Mouse (Mus musculus) embryo, embryonic 11 days (tissue): ENCODE results near the gene Chst13.

Experiments
- DNase-seq: peaks from one replicate; pipeline ENCODE4 v3.0.0-alpha.2; 2015

Chst13 gene

GRCm38 (mm10) chr6:90324991-90325390, at the start of gene Chst13:
Gene Chst13 (minus strand): TSS chr6:90325185.
- peak; percentile 37 for DNase-seq

GRCm38 (mm10) chr6:90374647-90375046, 49.7 kb upstream of the Chst13 start:
- DNase-seq, result no peak

DNA sequence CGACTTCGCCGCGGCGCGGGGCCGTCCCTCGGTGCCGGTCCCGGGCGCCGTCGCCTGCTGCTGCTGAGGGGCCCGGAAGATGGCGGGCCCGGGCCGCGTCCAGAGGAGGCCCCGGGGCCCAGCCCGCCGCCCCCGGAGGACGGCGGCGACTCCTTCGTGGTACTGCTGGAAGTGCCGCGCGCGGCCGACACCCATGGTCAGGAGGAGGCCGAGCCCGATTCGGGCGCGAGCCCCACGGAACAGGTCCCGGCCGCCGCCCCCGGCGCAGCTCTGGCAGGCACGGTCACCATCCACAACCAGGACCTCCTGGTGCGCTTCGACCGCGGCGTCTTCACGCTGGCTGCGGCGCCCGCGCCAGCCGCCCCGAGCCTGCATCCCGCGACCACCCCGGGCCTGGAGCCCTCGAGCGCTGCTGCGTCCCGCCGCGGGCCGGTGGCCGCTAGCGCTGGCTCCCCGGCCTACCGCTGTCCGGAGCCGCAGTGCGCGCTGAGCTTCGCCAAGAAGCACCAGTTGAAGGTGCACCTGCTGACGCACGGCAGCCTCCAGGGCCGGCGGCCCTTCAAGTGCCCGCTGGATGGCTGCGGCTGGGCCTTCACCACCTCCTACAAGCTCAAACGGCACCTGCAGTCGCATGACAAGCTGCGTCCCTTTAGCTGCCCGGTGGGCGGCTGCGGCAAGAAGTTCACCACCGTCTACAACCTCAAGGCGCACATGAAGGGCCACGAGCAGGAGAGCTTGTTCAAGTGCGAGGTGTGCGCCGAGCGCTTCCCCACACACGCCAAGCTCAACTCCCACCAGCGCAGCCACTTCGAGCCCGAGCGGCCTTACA, 45.0 kb upstream of the Chst13 start:
- DNase-seq, result peak; percentile 55

DNA sequence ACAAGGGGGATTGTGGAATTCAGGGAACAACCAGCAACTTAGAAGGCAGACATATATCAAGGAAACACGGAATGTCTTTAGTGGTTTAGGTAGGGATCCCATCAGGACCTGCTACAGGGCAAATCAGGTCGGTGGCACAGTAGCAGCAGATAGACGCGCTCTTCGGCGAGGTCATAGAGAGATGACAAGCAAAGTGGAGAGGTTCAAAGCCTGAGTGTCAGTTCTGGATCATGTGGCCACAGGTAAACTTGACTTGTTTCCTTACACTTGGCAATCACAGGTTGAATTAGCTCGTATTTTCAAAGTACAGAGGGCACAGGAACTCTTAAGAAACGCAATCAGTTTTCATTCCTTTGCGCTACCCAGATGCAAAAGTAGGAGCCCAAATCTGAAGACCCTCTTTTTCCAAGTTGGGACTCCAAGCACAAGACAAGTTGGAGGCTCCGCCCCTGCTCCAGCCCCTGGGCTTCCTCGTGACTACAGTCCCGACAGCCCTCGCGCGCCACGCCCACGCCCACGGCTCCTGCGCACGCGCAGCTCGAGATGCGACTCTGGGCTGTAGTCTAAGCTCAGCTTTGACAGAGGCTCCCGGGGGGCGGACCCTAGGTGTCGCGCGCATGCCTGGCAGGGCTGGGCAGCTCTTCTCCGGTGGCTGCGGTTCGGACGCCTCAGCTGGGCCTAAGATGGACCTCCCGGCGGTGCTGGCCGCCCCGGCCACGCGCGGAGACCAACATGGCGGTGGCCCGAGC, 44.2 kb upstream of the Chst13 start, which contains the start of gene Zxdc:
Zxdc (plus strand) TSS at position 517 of the 749 bp plus-strand sequence.
- peak; percentile 98 for DNase-seq

- no peak for DNase-seq
Measured at GRCm38 (mm10) chr6:90363301-90363700, 38.3 kb upstream of the Chst13 start.

- no peak for DNase-seq
Measured at GRCm38 (mm10) chr6:90360922-90361614, 36.1 kb upstream of the Chst13 start.

GRCm38 (mm10) chr6:90360024-90360781, 35.2 kb upstream of the Chst13 start:
- peak; percentile 48 for DNase-seq

- DNase-seq, result no peak
Measured at GRCm38 (mm10) chr6:90359445-90359844, 34.5 kb upstream of the Chst13 start.

GRCm38 (mm10) chr6:90358142-90358541, 33.2 kb upstream of the Chst13 start:
- no peak for DNase-seq

DNA sequence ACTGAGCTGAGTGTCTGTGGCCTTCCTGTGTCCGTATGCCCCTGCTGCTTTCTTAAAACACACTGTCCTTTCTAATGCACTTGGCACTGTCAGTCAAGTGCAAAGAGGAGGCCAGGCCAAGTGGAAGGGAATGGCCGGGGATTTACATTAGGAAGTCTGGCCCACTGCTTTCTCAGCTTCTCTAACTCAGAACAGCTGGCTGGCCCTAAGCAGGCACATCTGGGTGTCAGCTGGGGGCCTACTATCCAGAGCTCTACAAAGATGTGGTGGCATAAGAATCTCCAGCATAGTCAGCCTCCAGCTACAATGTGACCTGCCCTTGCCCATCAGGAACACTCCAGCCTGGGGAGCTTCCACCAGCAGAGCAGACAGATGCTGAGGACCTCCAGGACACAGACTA, 25.0 kb upstream of the Chst13 start:
- DNase-seq, result peak; percentile 37

DNA sequence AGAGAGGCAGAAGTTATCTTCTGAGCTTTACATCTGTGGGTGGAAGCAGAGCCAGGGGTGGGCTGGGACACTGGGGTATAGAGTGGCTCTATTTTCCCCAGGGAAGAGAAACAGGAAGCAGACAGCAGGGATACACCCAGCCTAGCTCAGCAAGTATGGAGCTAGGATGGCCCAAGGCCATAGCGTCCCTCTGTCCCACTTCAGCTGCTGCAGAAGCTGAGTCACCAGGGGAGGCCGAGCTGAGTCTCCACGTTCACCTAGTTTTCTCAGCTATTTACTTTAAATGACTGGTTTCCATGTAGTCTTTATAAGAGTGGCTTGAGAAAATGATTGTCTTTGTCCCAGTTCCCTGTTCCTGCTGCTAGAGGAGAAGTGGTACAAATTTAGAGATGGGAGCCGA, 23.5 kb upstream of the Chst13 start:
- DNase-seq, result no peak

DNA sequence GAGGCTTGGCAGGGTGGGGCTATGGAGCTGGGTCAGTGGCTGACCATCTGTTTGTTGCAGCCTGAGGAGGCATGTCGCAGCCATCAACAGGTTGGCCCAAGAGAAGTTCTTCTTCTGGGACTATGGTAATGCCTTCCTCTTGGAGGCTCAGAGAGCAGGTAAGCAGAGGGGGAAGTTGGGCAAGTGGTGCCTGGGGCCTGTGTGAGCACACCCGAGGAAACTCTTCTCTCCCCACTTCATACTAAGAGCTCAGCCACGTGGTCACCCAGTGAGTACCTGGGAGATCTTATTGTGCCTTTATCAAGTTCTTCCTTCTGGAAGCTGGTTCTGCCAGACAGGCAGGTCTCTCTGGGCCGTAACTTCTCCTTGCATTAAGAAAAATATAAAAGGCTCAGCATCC, 22.2 kb upstream of the Chst13 start:
- no peak for DNase-seq

GRCm38 (mm10) chr6:90342343-90342742, 17.4 kb upstream of the Chst13 start:
- DNase-seq, result no peak

DNA sequence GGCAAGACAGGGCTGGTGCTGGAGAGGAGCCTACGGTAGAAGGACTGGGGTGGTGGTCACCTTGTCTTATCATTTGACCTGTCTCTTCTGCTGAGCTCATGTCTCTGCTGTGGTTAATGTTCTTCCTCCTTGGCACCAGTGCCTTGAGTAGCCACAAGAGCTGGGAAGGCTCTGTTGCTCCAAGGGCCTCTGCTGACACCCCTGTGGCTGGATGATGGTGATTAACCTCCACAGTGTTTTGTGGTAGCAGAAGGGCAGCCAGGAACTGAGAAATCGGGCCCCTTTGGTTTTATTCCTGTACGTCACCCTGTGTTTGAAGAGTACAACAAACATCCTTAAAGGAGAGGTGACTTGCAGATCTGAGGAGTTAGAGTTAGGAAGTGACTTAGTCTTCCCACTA, 9.3 kb upstream of the Chst13 start:
- no peak for DNase-seq

DNA sequence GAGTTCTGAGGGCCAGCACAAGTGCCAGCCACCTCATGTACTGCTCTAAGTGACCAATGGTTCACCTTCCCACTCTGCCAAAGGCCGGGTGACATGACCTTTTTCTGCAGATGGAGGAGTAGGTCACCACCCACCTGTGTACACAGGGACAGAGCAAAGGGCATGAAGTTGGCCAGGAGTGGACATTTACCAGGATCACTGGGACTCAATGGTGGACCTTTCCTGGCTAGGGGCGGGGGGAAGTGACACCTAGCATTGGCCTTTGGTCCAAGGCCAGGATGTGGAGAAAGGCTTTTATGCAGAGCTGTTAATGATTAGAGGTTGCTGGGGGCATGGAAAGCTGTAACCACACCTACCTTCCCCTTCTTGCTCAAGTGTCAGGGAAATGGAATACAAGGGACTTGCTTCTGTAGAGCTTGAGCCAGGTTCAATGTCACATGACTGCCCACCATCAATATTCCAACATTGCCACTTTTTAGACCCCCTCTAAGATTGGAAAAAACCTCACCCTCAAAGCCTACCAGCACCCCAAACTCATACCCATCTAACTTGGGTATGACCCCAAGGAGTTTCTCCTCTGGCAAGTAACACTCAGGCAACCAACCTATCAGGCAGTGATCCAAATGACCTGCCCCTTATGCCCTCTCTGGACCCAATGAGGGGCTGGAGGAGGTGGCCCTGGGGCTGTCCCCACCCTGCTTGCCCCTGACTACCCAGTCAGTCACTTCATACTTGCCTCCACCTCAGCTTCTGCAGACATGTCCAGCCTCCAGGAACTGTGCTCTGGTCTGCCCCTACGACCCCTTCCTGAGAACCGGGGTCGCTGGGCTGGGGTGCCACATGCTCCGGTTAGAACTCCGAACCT, 7.8 kb upstream of the Chst13 start, which contains the start of gene Uroc1:
Uroc1 (plus strand) TSS at position 724 of the 865 bp plus-strand sequence.
- DNase-seq, result no peak

DNA sequence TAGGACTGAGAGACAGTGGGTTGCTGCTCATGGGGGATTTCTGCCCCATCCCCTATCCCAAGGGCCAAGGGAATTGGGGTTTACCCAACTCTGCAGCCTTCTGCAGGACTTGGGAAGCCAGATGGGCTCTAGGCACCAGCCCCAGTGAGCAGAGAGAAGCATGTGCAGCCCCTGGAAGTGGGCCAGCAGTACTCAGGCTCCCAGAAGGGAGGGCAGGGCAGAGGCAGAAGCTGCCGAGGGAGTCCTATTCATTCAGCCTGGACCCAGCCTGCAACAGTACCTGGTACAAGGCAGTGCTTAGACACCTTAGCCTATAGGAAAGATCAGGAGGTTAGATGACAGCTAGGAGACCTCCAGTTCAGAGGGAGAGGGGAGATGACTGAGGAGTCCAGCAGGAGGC, 5.0 kb upstream of the Chst13 start:
- DNase-seq, result no peak

GRCm38 (mm10) chr6:90327670-90328069, 2.7 kb upstream of the Chst13 start:
- peak; percentile 33 for DNase-seq

GRCm38 (mm10) chr6:90324463-90324862, 522 bp downstream of the Chst13 start:
- DNase-seq, result no peak

DNA sequence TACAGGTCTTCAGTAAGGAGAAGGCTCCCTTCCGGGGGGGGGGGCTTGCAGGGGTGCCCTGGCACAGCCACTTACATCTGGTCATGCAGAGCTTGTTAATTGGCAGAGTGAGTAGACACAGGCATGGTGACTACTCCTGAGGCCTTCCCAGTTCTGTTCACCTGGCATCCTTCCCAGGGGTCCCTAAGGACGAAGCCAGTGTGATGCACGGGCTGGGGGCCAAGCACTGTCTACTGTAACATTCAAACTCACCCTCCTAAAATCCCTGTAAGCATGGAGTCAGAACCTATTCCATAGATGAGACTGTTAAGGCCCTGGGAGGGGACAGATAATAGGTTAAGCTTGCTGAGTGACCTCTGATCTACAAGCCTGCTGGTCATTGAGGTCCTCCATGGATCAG, 959 bp downstream of the Chst13 start:
- DNase-seq, result no peak

- DNase-seq, result no peak
Measured at GRCm38 (mm10) chr6:90321811-90322210, 3.2 kb downstream of the Chst13 start.

- no peak for DNase-seq
Measured at GRCm38 (mm10) chr6:90320429-90320828, 4.6 kb downstream of the Chst13 start.
